9 mouse cellular contexts compared by ENCODE assay signal in the genomic region with DNA sequence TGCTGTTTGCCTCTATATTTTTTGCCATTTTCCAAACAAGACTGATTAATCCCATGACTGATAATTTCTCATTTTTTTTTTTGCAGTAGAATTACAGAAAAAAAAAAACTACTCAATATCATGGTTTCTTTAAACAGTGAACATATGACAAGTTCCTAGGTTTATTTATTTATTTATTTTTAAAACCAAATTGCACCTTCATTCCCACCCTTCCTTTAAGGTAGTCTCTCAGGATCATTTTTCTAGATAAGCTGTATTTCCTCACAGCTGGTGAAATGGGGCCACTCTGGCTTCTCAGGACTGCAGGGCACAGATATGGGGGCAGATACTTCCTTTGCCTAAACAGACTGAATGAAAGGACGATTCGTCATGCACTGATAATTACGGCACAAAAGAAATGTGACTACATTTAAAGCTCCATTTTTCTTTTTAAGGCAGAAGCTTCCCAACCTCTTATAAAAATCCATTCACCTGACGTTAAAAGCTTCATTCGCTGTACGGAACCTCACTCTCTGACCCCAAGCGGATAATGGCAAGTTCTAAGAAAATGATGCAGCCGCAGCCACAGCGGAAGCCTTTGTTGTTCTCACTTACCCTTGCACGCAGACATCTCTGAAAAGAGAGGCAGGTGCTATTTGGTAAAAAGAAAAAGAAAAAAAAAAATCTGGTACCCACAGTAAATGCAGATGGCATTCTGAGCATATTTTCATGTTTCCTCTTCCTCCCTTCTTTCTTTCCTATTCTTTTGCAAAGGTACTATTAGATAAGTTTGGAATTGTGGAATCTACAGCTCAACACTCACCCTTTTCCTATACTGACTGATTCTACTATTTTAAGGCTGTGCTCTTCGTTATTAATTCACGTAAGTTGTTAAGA.
DNase-seq lines count a peak whose midpoint lies in the region; ATAC-seq and TF ChIP-seq lines count a peak whose summit lies in the region.
"Had no signal": no experiment of that assay in that cellular context is flagged by ENCODE, and none has a peak within 500 bp of the region (broad histone marks: within the 10 kb centered on the region; RNA-seq: fewer than 3 reads in every experiment).

No protein-coding gene starts in this region.

- H3K27ac ChIP-seq in kidney, embryonic 16.5 days (ENCODE audit: low read length): no peak overlapping the region
- H3K27ac ChIP-seq in kidney, adult 2 months (ENCODE audit: insufficient read depth, low read depth, low read length): no peak overlapping the region
- H3K27ac ChIP-seq in forebrain, embryonic 10.5 days: peak overlapping the region; percentile 48; the same call in 1 of the 2 replicates
- no peak overlapping the region for H3K27ac ChIP-seq in liver, embryonic 15.5 days (replicated peaks)
- no peak overlapping the region for H3K27ac ChIP-seq in thymus, adult 2 months (ENCODE audit: control insufficient read depth, insufficient read depth, low read length)

- H3K27me3 ChIP-seq in kidney, embryonic 16.5 days (ENCODE audit: insufficient read depth, low read length): no peaks in the 10 kb centered on the region
- no peaks in the 10 kb centered on the region for H3K27me3 ChIP-seq in kidney, adult 2 months (replicated peaks; ENCODE audit: control insufficient read depth, insufficient read depth, low read length)
- H3K27me3 ChIP-seq in forebrain, embryonic 10.5 days (ENCODE audit: poor library complexity, severe bottlenecking): no peaks in the 10 kb centered on the region
- H3K27me3 ChIP-seq in liver, embryonic 15.5 days: no peaks in the 10 kb centered on the region
- H3K27me3 ChIP-seq in thymus, adult 2 months (ENCODE audit: control insufficient read depth, insufficient read depth, low read length): no peaks in the 10 kb centered on the region

- no peak overlapping the region for H3K4me3 ChIP-seq in kidney, embryonic 16.5 days (ENCODE audit: low read length)
- no peak overlapping the region for H3K4me3 ChIP-seq in kidney, adult 2 months (ENCODE audit: insufficient read depth, low read depth, low read length)
- peak overlapping the region; percentile 30; the same call in 1 of the 2 replicates for H3K4me3 ChIP-seq in forebrain, embryonic 10.5 days
- no peak overlapping the region for H3K4me3 ChIP-seq in liver, embryonic 15.5 days (replicated peaks)
- H3K4me3 ChIP-seq in thymus, adult 2 months (ENCODE audit: control insufficient read depth, insufficient read depth, low read length): no peak overlapping the region
- H3K4me3 ChIP-seq: erythroblast, embryonic 14.5 days had no signal

- H3K4me1 ChIP-seq in kidney, embryonic 16.5 days (ENCODE audit: insufficient read depth, low read length): no peaks in the 10 kb centered on the region
- H3K4me1 ChIP-seq in kidney, adult 2 months (ENCODE audit: control insufficient read depth, insufficient read depth, low read length): no peaks in the 10 kb centered on the region
- peaks cover 16% of the 10 kb centered on the region for H3K4me1 ChIP-seq in forebrain, embryonic 10.5 days
- peaks cover 12% of the 10 kb centered on the region for H3K4me1 ChIP-seq in liver, embryonic 15.5 days (replicated peaks)
- 0 out of 2 replicates have a peak, but pooled peaks cover 2% of the 10 kb centered on the region for H3K4me1 ChIP-seq in thymus, adult 2 months (replicated peaks; ENCODE audit: control insufficient read depth, insufficient read depth, low read length)

- no peaks in the 10 kb centered on the region for H3K36me3 ChIP-seq in kidney, embryonic 16.5 days (ENCODE audit: insufficient read depth, low read length)
- no peaks in the 10 kb centered on the region for H3K36me3 ChIP-seq in kidney, adult 2 months (ENCODE audit: control insufficient read depth, insufficient read depth, low read length)
- no peaks in the 10 kb centered on the region for H3K36me3 ChIP-seq in forebrain, embryonic 10.5 days (replicated peaks)
- no peaks in the 10 kb centered on the region for H3K36me3 ChIP-seq in liver, embryonic 15.5 days (replicated peaks)
- H3K36me3 ChIP-seq in thymus, adult 2 months (ENCODE audit: control insufficient read depth, insufficient read depth, low read length): no peaks in the 10 kb centered on the region

- no peaks in the 10 kb centered on the region for H3K9me3 ChIP-seq in kidney, embryonic 16.5 days (ENCODE audit: low read length)
- no peaks in the 10 kb centered on the region for H3K9me3 ChIP-seq in forebrain, embryonic 10.5 days
- no peaks in the 10 kb centered on the region for H3K9me3 ChIP-seq in liver, embryonic 15.5 days (replicated peaks)

- TF ChIP-seq POLR2A in kidney, adult 2 months (IDR thresholded peaks at IDR 0.05; ENCODE audit: low read depth, low read length): no peak
- TF ChIP-seq POLR2A in thymus, adult 2 months (IDR thresholded peaks at IDR 0.05; ENCODE audit: control insufficient read depth, extremely low read depth, insufficient read depth, low read length, poor library complexity): no peak

- H3K9ac ChIP-seq in kidney, embryonic 16.5 days (replicated peaks; ENCODE audit: low read length): no peak overlapping the region
- no peak overlapping the region for H3K9ac ChIP-seq in liver, embryonic 15.5 days

- DNase-seq in kidney, adult 2 months: no peak
- no peak for DNase-seq in forebrain, embryonic 10.5 days (ENCODE audit: extremely low spot score, low spot score)
- DNase-seq in thymus, adult 2 months: peak; percentile 23
- DNase-seq in lung, postnatal 14 days: no peak
- no peak for DNase-seq in adrenal gland, postnatal 25 days
- no peak for DNase-seq in layer of hippocampus, adult 9-10 months (ENCODE audit: low spot score)

- TF ChIP-seq CTCF in kidney, adult 2 months (conservative IDR thresholded peaks at IDR 0.05; ENCODE audit: insufficient read depth, insufficient read length, low read depth, low read length): no peak
- no peak for TF ChIP-seq CTCF in thymus, adult 2 months (IDR thresholded peaks at IDR 0.05; ENCODE audit: borderline replicate concordance, control insufficient read depth, extremely low read depth, insufficient read depth, low read length, poor library complexity)

- H3K4me2 ChIP-seq in kidney, embryonic 16.5 days (replicated peaks; ENCODE audit: low read depth, low read length): 0 out of 2 replicates have a peak overlapping the region, but pooled peaks have one; percentile 11
- H3K4me2 ChIP-seq in liver, embryonic 15.5 days: peak overlapping the region; percentile 44

- no peak for ATAC-seq in kidney, embryonic 16.5 days (ENCODE audit: low FRiP score, low TSS enrichment)
- ATAC-seq in liver, embryonic 15.5 days (ENCODE audit: insufficient read depth): peak; percentile 60; the same call in 1 of the 2 replicates

- 64% methylated on average over 12 of the region's 12 CpGs for WGBS in kidney, embryonic 16.5 days
- 66% methylated on average over 12 of the region's 12 CpGs for WGBS in kidney, adult 2 months
- 32% methylated on average over 12 of the region's 12 CpGs for WGBS in forebrain, embryonic 10.5 days
- 34% methylated on average over 12 of the region's 12 CpGs for WGBS in liver, embryonic 15.5 days (ENCODE audit: insufficient replicate concordance)
- 55% methylated on average over 12 of the region's 12 CpGs for WGBS in thymus, adult 2 months
